Mouse (Mus musculus) small intestine, adult 2 months (tissue): ENCODE data around the gene Podxl.

Experiments used
- CTCF ChIP-seq: fragments of 200-500 bp; IDR thresholded peaks from 2 replicates; pipeline ENCODE4 v1.5.1; 2012; ENCODE audit warnings: low read depth, mild to moderate bottlenecking, control low read depth, inconsistent platforms, low read length, moderate library complexity, mixed read lengths; ENCODE audit not compliant: insufficient replicate concordance, insufficient read length; ENCODE audit errors: extremely low read depth
- POLR2A ChIP-seq: fragments of 200-500 bp; IDR thresholded peaks from 2 replicates; pipeline ENCODE4 v1.6.1; 2012; ENCODE audit warnings: low read depth, mild to moderate bottlenecking, control low read depth, inconsistent platforms, low read length, moderate library complexity

DNA sequence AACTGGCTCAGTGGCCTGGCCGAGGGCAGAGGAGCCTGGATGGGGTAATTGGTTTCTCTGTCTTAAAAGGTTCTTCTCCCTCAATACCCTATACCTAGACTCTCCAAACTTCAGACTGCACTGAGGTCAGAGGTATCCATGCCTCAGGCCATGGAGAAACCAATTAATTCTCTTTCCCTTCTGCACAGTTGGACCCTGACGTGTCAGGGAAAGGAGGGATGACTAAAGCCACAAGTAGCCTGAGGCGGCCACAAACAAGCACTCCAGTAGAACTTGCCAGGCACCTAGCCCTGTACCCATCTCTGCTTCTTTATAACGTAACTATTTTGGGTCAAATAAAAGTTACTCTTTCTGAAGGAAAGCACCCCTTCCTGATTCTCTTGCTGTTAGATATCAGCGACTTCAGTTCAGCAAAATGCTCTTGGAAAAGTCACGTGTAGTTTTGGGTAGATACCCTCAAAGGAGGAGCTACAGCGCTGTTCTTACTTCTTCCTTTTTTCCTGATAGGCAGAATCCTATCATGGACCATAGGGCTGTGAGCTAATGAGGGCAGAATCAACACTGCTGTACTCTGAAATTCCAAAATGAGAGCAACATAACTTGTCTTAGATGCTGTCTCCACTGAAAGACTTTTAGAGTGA lies 7.2 kb downstream of the Podxl start:
- TF ChIP-seq CTCF, result no peak
- TF ChIP-seq POLR2A, result no peak
